Mouse (Mus musculus): ENCODE measurements at regions not wholly inside any gene's neighbourhood (a gene's known extent, or its start where the extent isn't known, plus 50 kb on each side); places are given as distances from the start of the nearest gene placed in this dataset.
A peak's percentile ranks its signal among the peaks of the same experiment; 100 is the strongest.

DNA sequence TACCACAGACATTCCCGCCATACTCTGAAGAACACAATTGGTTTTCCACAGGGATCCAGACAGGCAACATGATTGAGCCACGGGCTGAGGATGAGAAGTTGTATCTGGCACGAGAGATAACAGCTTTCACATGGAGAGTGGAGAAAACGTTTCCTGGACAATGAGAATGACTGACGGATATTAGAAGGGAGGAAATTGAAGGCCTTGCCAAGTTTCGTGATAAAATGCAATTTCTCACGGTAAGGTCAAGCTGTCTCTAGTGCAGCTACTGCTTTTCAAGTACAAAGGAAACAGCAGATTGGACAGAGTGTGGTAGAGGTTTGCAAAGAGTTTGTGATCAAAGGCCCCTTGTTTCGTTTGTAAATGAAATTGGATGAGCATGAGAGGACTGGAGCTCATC is 65.7 kb upstream of the Glis3 start:
- DNase-seq (ENCODE audit: low read depth, low spot score), result no peak
- Histone ChIP-seq H3K36me3 (ENCODE audit: control insufficient read depth, insufficient read depth, low read length, poor library complexity, severe bottlenecking) (no peaks in the 10 kb centered on the region), H3K9ac (ENCODE audit: insufficient read depth, low read depth, low read length, poor library complexity, severe bottlenecking) (no peak overlapping the region), H3K27ac (ENCODE audit: insufficient read depth, low read depth, low read length, poor library complexity, severe bottlenecking) (no peak overlapping the region), H3K4me1 (ENCODE audit: control insufficient read depth in 2 of 2, insufficient read depth in 2 of 2, low read length in 2 of 2, poor library complexity in 1 of 2) (no peaks in the 10 kb centered on the region), H3K4me3 (ENCODE audit: insufficient read depth in 1 of 2, low read depth in 1 of 2, low read length in 2 of 2, poor library complexity in 1 of 2, severe bottlenecking in 1 of 2) (no peak overlapping the region), H3K9me3 (ENCODE audit: control insufficient read depth, insufficient read depth, low read depth, low read length) (no peaks in the 10 kb centered on the region)
- TF ChIP-seq CHD2 (IDR thresholded peaks at IDR 0.05; ENCODE audit: low read depth, low read length) (no peak), ZNF384 (IDR thresholded peaks at IDR 0.05; ENCODE audit: low read depth, low read length) (no peak), ZC3H11A (IDR thresholded peaks at IDR 0.05; ENCODE audit: borderline replicate concordance, low read depth, low read length) (no peak), MAFK (IDR thresholded peaks at IDR 0.05; ENCODE audit: insufficient read depth, low read depth, low read length) (no peak), HCFC1 (IDR thresholded peaks at IDR 0.05; ENCODE audit: borderline replicate concordance, insufficient read depth, low read length) (no peak)
- in situ Hi-C loops (cut with MboI; ENCODE audit: low sequenced_read_pairs in 2 of 2, unreplicated experiment in 2 of 2), result loop anchor here in 1 of 2 experiments (25.0 kb wide), 1 partner anchor 208 kb away; no protein-coding TSS in a partner anchor

DNA sequence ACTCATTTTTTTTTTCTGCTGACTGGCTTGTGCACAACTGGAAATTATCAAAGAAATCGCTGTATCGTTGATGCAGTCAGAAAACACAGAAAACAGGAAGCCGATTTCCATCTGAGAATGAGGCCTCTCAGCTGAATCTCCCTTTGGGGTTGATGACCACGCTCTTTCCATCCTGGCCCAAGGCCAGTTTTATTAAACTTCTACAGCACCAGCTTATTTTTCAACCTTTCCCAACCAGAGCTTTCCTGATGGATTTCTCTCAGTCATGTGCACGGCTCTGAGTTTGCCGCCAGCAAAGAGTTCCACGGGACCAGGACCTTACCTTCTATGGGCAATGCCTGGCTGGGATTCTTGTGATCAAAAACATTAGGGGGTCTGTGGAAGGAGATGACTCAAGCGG is 71.2 kb upstream of the Glis3 start:
- TF ChIP-seq CHD2 (IDR thresholded peaks at IDR 0.05; ENCODE audit: low read depth, low read length), result no peak
- TF ChIP-seq ZNF384 (IDR thresholded peaks at IDR 0.05; ENCODE audit: low read depth, low read length), result no peak
- TF ChIP-seq MAFK (IDR thresholded peaks at IDR 0.05; ENCODE audit: insufficient read depth, low read depth, low read length), result no peak
- no peak for TF ChIP-seq ZC3H11A (IDR thresholded peaks at IDR 0.05; ENCODE audit: borderline replicate concordance, low read depth, low read length)
- TF ChIP-seq HCFC1 (IDR thresholded peaks at IDR 0.05; ENCODE audit: borderline replicate concordance, insufficient read depth, low read length), result no peak
- no peaks in the 10 kb centered on the region for H3K9me3 ChIP-seq (ENCODE audit: control insufficient read depth, insufficient read depth, low read depth, low read length)
- no peak for DNase-seq (ENCODE audit: low read depth, low spot score)
- H3K4me1 ChIP-seq (ENCODE audit: control insufficient read depth in 2 of 2, insufficient read depth in 2 of 2, low read length in 2 of 2, poor library complexity in 1 of 2), result no peaks in the 10 kb centered on the region
- in situ Hi-C loops (cut with MboI; ENCODE audit: low sequenced_read_pairs in 2 of 2, unreplicated experiment in 2 of 2), result loop anchor here in 1 of 2 experiments (25.0 kb wide), 1 partner anchor 614 kb away; no protein-coding TSS in a partner anchor
- H3K27ac ChIP-seq (ENCODE audit: insufficient read depth, low read depth, low read length, poor library complexity, severe bottlenecking), result no peak overlapping the region
- no peak overlapping the region for H3K9ac ChIP-seq (ENCODE audit: insufficient read depth, low read depth, low read length, poor library complexity, severe bottlenecking)
- H3K36me3 ChIP-seq (ENCODE audit: control insufficient read depth, insufficient read depth, low read length, poor library complexity, severe bottlenecking), result no peaks in the 10 kb centered on the region
- no peak overlapping the region for H3K4me3 ChIP-seq (ENCODE audit: insufficient read depth in 1 of 2, low read depth in 1 of 2, low read length in 2 of 2, poor library complexity in 1 of 2, severe bottlenecking in 1 of 2)

DNA sequence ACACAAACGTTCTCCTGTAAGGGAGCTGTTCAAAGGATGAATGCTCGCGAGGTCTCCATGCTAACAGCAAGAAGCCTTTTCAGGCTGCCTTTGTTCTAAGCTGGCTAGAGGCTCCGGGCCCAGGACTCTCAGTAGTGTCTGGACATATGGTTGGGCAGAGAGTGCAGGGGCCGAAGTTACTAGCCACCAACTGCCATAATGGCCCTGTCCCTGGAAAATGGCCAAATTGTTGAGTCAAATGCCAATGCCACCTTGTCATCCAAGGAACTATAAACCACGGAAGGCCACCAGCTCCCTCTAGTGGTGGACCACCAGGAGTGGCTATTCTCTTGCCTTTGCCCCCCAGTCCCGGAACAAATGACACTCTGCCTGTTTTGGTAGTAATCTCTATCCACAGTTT is 76.0 kb upstream of the Slc1a1 start:
- no peak overlapping the region for H3K9ac ChIP-seq (ENCODE audit: insufficient read depth, low read depth, low read length, poor library complexity, severe bottlenecking)
- H3K27ac ChIP-seq (ENCODE audit: insufficient read depth, low read depth, low read length, poor library complexity, severe bottlenecking), result no peak overlapping the region
- H3K9me3 ChIP-seq (ENCODE audit: control insufficient read depth, insufficient read depth, low read depth, low read length), result no peaks in the 10 kb centered on the region
- DNase-seq (ENCODE audit: low read depth, low spot score), result peak; percentile 61
- H3K36me3 ChIP-seq (ENCODE audit: control insufficient read depth, insufficient read depth, low read length, poor library complexity, severe bottlenecking), result no peaks in the 10 kb centered on the region
- in situ Hi-C loops (cut with MboI; ENCODE audit: low sequenced_read_pairs in 2 of 2, unreplicated experiment in 2 of 2), result loop anchor here in 1 of 2 experiments (25.0 kb wide), 1 partner anchor 622 kb away; no protein-coding TSS in a partner anchor
- no peak overlapping the region for H3K4me3 ChIP-seq (ENCODE audit: insufficient read depth in 1 of 2, low read depth in 1 of 2, low read length in 2 of 2, poor library complexity in 1 of 2, severe bottlenecking in 1 of 2)
- TF ChIP-seq ZC3H11A (IDR thresholded peaks at IDR 0.05; ENCODE audit: borderline replicate concordance, low read depth, low read length), result peak; percentile 75
- 0 out of 2 replicates have a peak, but pooled peaks have one; percentile 4 for TF ChIP-seq MAFK (IDR thresholded peaks at IDR 0.05; ENCODE audit: insufficient read depth, low read depth, low read length)
- TF ChIP-seq CHD2 (IDR thresholded peaks at IDR 0.05; ENCODE audit: low read depth, low read length), result no peak
- H3K4me1 ChIP-seq (ENCODE audit: control insufficient read depth in 2 of 2, insufficient read depth in 2 of 2, low read length in 2 of 2, poor library complexity in 1 of 2), result peaks cover 0 to 3% of the 10 kb centered on the region in 2 experiments; a peak in 2 of 4 replicates

DNA sequence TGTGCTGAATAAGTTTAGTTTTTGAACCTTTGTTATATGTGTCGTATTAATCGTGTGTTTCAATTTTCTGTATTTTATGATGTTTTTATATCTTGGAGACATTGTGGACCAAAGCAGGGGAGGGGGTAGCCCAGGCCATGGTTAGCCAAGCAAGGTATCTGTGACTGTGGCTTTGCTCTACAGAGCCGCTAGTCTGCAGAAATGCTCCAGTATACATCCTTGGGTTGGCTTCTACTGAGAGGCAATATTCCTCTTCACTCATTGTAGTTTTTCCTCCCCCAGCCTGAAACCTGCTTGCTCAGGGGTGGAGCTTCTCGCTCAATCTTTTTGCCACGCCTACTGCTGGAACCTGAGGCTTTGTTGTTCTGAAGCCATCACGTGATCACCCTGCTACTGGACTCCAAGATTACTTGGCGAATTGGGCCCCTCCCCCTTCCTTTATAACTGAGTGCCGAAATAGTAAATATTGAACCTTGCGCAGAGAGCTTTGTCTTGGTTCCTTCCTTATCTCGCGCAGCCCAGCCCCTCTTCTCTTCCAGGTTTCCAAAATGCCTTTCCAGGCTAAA is 70.0 kb upstream of the Slc1a1 start:
- no peak overlapping the region for H3K27ac ChIP-seq (ENCODE audit: insufficient read depth, low read depth, low read length, poor library complexity, severe bottlenecking)
- H3K9me3 ChIP-seq (ENCODE audit: control insufficient read depth, insufficient read depth, low read depth, low read length), result no peaks in the 10 kb centered on the region
- TF ChIP-seq MAFK (IDR thresholded peaks at IDR 0.05; ENCODE audit: insufficient read depth, low read depth, low read length) (no peak), CHD2 (IDR thresholded peaks at IDR 0.05; ENCODE audit: low read depth, low read length) (no peak), HCFC1 (IDR thresholded peaks at IDR 0.05; ENCODE audit: borderline replicate concordance, insufficient read depth, low read length) (no peak), ZC3H11A (IDR thresholded peaks at IDR 0.05; ENCODE audit: borderline replicate concordance, low read depth, low read length) (no peak), ZNF384 (IDR thresholded peaks at IDR 0.05; ENCODE audit: low read depth, low read length) (no peak)
- H3K36me3 ChIP-seq (ENCODE audit: control insufficient read depth, insufficient read depth, low read length, poor library complexity, severe bottlenecking), result no peaks in the 10 kb centered on the region
- H3K4me3 ChIP-seq (ENCODE audit: insufficient read depth in 1 of 2, low read depth in 1 of 2, low read length in 2 of 2, poor library complexity in 1 of 2, severe bottlenecking in 1 of 2), result peak overlapping the region in 1 of 2 experiments; percentile 37; a peak in 2 of 4 replicates
- no peak for DNase-seq (ENCODE audit: low read depth, low spot score)
- H3K9ac ChIP-seq (ENCODE audit: insufficient read depth, low read depth, low read length, poor library complexity, severe bottlenecking), result no peak overlapping the region; the same call in 1 of the 2 replicates
- in situ Hi-C loops (cut with MboI; ENCODE audit: low sequenced_read_pairs in 2 of 2, unreplicated experiment in 2 of 2), result loop anchor here (10.0 to 25.0 kb wide), 2 partner anchors 600 to 628 kb away; no protein-coding TSS in a partner anchor
- H3K4me1 ChIP-seq (ENCODE audit: control insufficient read depth in 2 of 2, insufficient read depth in 2 of 2, low read length in 2 of 2, poor library complexity in 1 of 2), result peaks cover 0 to 16% of the 10 kb centered on the region in 2 experiments

All from ES-E14 (cell line).